Mouse (Mus musculus) 3T3-L1 (cell line): Measurements from ENCODE around the gene Fastk.

Experiments
- DNase-seq: peaks from one replicate; pipeline ENCODE4 v3.0.0-alpha.2; 2015; ENCODE audit warnings: low read depth, low spot score

Gene Fastk

GRCm38 (mm10) chr5:24389658-24390020 lies 55.4 kb downstream of the Fastk start:
- no peak for DNase-seq

DNA sequence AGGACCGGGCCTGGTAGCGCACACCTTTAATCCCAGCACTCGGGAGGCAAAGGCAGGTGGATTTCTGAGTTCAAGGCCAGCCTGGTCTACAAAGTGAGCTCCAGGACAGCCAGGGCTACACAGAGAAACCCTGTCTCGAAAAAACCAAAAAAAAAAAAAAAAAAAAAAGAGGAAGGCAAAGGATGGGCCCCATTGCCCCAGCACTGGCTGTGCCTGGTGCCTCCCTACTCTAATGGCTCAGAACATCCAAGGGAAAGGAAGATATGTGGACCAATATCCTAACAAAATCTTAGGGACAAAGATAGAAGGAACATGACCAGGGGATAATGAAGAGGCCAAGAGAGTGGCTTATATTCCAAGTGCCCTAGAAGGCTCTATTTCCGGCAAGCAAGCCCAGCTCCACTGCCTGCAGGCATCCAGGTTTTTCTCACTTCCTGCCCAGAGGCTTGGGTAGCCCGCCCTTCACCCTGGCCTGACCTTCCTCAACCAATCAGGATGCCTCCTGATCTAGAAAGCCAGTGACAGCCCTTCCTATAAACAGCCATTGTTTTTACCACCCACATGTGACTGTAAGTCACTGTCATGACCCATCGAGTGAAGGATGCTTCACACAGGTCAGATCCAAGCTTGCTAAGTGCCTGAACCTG lies 56.0 kb downstream of the Fastk start:
- peak; percentile 72 for DNase-seq
